Mouse (Mus musculus) 3134 (cell line): ENCODE results near the gene Jazf1.

Source experiments
- DNase-seq: peaks from one replicate; pipeline ENCODE4 v3.0.0-alpha.2; 2011; ENCODE audit warnings: low spot score; ENCODE audit not compliant: insufficient read length; ENCODE audit errors: extremely low read depth

Gene Jazf1

GRCm38 (mm10) chr6:52917471-52917870, 151.0 kb downstream of the Jazf1 start:
- no peak for DNase-seq

GRCm38 (mm10) chr6:52916836-52917376, 151.5 kb downstream of the Jazf1 start:
- DNase-seq, result no peak

DNA sequence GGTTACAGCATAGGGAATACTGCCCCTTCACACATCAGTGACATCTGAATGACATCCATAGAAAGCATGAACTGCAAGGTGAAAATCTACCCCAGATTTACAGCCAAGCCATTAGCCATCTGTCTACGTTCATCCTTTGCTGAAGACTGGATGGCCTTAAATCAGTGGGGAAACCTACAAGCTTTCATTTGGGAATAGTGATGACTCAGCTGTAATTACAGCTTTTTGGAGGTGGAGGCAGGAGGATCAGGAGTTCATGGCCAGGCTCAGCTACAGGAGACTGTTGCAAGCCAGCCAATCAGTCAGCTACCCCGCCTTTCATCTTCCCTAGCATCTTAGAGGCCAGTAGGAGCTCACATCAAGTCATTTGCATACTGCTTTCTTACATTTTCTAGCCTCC, 153.5 kb downstream of the Jazf1 start:
- DNase-seq, result no peak

- no peak for DNase-seq
Measured at GRCm38 (mm10) chr6:52912143-52912918, 156.1 kb downstream of the Jazf1 start.

GRCm38 (mm10) chr6:52906801-52907200, 161.6 kb downstream of the Jazf1 start:
- no peak for DNase-seq

DNA sequence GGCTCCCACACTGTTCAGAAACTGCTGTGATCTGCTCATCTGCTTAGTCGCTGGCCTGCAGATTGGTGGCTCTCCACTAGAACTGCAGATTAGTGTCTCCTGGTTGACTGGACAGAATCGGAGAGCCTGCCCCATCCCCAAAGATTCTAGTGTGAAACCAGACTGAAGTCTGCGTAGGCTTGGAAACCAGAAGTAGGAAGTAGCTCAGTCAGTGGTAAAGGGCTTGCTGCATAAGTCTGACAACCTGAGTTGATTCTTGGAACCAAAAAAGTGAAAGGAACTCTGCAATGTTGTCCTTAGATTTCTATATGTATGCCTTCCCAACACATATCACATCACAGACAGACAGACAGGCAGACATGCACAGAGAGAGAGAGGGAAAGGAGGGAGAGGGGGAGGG, 163.3 kb downstream of the Jazf1 start:
- no peak for DNase-seq

DNA sequence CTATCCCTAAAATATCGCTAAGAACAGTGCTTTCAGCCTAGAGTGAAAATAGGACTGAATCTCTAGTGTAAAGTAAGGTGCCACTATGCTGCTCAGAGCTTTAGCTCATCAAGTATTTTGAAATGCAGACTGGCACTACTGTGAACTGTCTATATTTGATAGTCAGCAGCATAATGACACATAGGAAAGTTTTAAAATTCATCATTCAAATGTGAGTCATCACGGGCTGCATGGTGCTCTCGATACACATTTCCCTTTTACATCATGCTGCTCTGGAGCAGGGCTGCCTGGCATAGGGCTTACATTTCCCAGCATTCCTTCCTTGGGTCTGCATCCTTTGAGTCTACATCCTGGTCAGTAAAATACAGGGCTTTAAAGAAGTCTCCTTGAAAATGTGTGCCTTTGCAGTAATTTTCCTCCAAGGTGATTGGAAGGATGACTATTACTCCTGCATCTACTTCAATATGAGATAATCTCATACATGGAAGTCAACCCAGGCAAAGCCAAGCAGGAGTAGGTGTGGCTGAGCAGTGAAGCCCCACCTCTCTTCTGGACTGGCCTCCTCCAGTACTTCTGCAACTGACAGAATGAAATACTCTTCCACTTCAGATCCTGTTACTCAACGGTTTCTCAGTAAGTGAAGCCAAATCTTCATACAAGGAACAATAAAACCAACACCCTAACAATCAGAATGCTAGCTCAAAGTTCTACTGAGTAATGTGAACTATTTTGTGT, 165.0 kb downstream of the Jazf1 start:
- DNase-seq, result no peak

- DNase-seq, result no peak
Measured at GRCm38 (mm10) chr6:52899574-52900245, 168.7 kb downstream of the Jazf1 start.

DNA sequence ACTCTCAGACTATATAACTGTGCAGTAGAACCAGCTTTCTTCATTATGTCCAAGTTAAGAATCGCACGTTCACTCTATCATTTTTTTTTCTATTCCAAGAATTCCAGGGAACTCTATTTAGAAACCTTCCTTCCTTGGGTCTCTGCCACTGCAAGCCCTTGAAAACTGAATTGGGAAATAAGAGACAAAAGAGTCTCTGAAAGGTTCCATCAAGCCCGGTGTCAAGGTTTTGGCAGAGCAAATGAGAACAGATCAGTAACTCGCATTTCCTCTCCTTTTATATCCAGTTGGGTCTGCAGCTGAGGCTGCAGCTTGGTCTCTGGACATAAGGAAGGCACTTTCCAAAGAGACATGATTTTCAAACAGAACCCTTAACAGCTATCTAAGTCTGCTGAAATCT, 173.4 kb downstream of the Jazf1 start:
- DNase-seq, result no peak

- no peak for DNase-seq
Measured at GRCm38 (mm10) chr6:52894501-52894823, 174.0 kb downstream of the Jazf1 start.

- no peak for DNase-seq
Measured at GRCm38 (mm10) chr6:52893811-52894500, 174.5 kb downstream of the Jazf1 start.

DNA sequence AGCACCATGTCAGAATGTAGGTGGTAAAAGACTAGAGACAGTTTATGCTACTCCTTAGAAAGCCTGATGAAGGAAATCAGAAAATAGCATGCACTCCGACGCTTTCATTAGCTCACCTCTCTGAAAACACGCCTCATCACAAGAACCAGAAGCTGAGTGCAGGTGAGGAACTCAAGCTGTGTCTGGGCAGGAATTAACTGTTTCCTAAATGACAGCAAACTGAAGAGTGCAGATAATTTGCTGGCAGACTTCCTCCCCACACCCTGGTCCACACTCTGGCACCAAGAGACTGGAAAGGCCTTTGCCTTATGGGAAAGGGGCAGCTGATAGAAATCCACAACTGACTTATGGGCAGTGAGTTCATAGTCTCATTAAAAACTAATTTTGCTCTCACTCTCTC, 175.5 kb downstream of the Jazf1 start:
- DNase-seq, result no peak

- no peak for DNase-seq
Measured at GRCm38 (mm10) chr6:52887541-52888203, 180.8 kb downstream of the Jazf1 start.

DNA sequence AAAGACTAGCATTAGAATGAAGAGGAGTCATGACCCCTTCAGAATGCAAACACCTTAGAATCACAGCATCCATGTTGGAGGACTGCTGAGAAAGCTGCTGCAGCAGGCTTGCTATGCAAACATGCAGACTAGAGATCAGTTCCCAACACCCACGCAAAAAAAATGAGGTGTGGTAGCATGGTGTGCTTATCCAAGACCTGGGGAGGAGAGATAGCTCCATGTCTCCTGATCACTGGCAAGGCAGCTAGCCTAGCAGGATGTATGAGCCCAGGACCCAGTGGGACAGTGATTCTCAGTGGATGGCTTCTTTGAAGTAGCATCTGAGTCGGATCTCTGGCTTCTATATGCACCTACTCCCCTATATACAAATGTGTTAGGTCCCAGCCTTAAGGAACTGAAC, 184.7 kb downstream of the Jazf1 start:
- no peak for DNase-seq

- DNase-seq, result no peak
Measured at GRCm38 (mm10) chr6:52877176-52877575, 191.3 kb downstream of the Jazf1 start.

GRCm38 (mm10) chr6:52871306-52871705, 197.1 kb downstream of the Jazf1 start:
- no peak for DNase-seq

GRCm38 (mm10) chr6:52869252-52869651, 199.2 kb downstream of the Jazf1 start:
- DNase-seq, result no peak

DNA sequence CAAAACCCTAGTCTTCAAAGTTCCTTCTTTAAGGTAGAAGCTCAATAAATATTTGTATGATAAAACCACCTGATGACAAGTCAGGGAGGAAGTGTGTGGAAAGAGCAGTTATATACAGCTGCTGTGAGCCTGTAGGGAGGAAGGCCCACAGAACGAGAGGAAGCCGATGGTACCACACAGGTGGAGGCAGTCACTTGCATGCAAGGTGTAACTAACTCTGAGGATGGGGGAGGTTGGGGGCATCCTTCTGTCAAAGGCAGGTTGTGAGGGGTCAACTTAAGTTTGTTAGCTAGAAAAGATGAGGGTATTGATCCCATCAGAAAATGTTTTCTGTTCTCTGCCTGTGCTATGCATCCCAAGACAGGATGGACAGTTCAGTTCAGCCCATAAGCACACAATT, 200.1 kb downstream of the Jazf1 start:
- no peak for DNase-seq

DNA sequence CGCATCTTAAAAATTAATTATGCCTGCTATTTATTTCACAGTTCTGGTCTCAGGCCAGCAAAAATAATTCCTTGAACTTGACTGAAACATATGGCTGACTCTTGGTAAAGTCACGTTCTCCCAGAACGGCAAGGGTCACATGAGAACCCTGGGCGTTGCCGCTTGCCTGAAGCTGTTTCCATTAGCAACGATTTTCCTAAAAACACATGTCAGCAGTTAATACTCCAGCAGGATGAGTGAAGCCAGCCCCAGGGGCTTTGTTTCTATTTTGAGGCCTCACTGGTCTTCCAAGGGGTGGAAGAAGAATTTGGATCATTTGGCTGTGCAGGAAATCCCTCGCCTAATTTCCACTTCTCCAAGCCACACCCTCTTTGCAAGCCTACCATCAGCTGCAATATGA, 206.5 kb downstream of the Jazf1 start:
- DNase-seq, result no peak

- DNase-seq, result no peak
Measured at GRCm38 (mm10) chr6:52861186-52861820, 207.1 kb downstream of the Jazf1 start.
